Mouse (Mus musculus): Measurements from ENCODE around the gene Dock3. TPM values are rescaled to one million over a fixed set of nuclear protein-coding genes. Genes with fewer than 3 reads are reported as not detected.

Dock3 gene
- polyA plus RNA-seq, 1 experiment from 2014 or later: 0.12 TPM

DNA sequence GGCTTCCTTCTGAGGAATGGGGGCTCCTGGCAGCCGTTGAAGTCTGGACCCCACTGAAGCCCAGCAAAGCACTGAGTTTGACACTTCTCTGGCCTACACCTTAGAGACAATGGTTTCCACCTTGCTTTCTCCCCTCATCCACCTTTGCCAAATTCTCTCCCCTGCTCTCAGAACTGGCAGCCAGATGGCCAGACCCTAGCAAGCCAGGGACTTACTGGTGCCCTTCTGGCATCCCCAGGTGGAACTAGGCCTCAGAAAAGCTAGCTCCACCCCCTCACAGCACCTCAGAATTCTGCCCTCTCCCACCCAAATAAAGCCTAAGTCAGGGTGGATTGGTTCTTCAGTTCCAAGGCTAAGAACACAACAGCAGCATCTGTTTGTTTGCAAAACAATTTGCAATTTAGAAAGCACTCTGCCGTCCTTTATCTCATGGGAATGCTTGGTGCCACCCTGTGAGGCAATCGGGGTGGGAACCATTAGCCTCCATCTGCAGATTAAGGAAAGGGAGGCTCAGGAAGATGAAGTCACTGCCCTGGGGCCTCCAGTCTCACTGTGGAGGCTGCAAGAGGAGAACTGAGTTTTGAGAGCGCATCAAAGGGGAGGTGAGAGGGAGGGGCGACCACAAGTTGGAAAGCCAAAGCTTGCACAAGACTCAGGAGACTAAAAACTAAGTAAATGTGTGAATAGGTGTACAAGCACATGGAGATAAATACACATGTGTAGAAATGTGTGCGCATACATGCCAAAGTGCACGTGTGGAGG is 39.6 kb upstream of the Dock3 start:
- Histone ChIP-seq H3K27me3 (replicated peaks) (no peaks in the 10 kb centered on the region), H3K4me2 (no peak overlapping the region), H3K9ac (no peak overlapping the region), H3K4me1 (peaks cover 48% of the 10 kb centered on the region), H3K9me3 (replicated peaks) (no peaks in the 10 kb centered on the region), H3K36me3 (no peaks in the 10 kb centered on the region), H3K4me3 (no peak overlapping the region), H3K27ac (no peak overlapping the region)
- no peak for ATAC-seq
- WGBS (ENCODE audit: insufficient replicate concordance): 51% methylated on average over 7 of the region's 7 CpGs

DNA sequence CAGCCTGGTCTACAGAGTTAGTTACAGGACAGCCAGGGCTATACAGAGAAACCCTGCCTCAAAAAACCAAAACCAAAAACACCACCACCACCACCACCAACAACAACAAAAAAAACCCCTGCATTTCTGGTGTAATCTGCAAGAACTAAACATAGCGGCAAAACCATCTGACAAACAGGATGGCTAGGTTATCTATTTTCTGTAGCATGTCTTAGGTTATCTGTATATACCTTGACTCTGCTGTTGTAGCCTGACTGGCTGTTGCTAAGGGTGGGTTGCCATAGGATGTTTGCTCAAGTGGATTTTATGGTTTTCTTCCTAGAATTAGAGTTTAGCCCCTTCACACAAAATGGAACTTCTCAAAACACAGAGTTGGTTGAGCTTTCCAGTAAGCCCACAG is 38.1 kb upstream of the Dock3 start:
- H3K36me3 ChIP-seq: no peaks in the 10 kb centered on the region
- H3K4me2 ChIP-seq: no peak overlapping the region
- 32% methylated on average over 1 of the region's 1 CpGs for WGBS (ENCODE audit: insufficient replicate concordance)
- H3K27me3 ChIP-seq (replicated peaks): no peaks in the 10 kb centered on the region
- ATAC-seq: no peak
- H3K9ac ChIP-seq: no peak overlapping the region
- H3K4me1 ChIP-seq: peaks cover 48% of the 10 kb centered on the region
- H3K27ac ChIP-seq: no peak overlapping the region
- H3K9me3 ChIP-seq (replicated peaks): no peaks in the 10 kb centered on the region
- H3K4me3 ChIP-seq: no peak overlapping the region

DNA sequence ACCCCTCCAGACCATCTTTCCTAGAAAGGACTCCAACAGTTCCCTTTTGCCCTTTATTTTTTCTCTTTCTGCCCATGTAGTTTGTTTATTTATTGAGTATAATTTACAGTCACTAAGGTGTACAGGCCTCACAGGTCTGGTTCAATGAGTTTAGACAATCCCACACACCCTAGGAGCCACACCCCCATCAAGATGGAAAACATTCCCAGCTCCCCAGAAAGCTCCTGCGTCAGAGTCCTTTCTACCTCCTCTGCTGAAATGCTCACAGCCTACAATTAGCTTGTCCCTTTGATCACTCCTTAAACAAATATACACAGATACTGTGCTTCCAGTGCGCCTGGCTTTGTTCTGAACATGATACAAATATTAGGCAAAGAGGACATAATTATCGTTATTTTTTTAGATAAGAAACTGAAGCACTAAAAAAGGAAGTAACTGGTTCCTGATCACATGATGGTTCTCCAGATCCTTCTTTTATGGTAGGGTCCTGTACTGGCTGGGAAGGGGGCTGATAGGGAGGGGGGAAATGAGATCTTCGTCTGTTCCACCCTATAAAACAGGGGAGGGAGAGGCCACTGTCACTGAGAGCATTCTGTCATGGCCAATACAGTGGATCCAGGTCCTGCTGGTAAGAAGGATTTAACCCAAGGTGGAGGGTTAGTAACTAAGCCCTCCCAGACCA is 36.2 kb upstream of the Dock3 start:
- Histone ChIP-seq H3K4me2 (no peak overlapping the region), H3K4me1 (peaks cover 44% of the 10 kb centered on the region), H3K27ac (no peak overlapping the region), H3K9ac (no peak overlapping the region), H3K27me3 (replicated peaks) (no peaks in the 10 kb centered on the region), H3K36me3 (no peaks in the 10 kb centered on the region), H3K4me3 (no peak overlapping the region), H3K9me3 (replicated peaks) (no peaks in the 10 kb centered on the region)
- ATAC-seq: no peak
- 29% methylated on average over 4 of the region's 4 CpGs for WGBS (ENCODE audit: insufficient replicate concordance)

DNA sequence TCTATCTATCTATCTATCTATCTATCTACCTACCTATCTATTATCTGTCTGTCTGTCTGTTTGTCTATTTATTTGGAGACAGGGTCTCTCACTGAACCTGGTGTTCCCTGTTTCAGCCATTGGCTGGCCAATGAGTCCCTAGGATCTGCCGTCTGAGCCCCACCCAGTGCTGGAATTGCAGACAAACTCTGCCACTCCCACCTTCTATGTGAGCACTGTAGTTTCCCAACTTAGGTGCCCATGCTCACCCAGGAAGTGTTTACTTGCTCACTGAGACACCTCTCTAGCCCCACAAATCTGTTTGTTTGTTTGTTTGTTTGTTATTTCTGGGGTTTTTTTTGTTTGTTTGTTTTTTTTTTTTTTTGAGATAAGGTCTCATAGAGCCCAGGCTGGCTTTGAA is 35.3 kb upstream of the Dock3 start:
- 49% methylated on average over 1 of the region's 1 CpGs for WGBS (ENCODE audit: insufficient replicate concordance)
- H3K4me3 ChIP-seq: no peak overlapping the region

DNA sequence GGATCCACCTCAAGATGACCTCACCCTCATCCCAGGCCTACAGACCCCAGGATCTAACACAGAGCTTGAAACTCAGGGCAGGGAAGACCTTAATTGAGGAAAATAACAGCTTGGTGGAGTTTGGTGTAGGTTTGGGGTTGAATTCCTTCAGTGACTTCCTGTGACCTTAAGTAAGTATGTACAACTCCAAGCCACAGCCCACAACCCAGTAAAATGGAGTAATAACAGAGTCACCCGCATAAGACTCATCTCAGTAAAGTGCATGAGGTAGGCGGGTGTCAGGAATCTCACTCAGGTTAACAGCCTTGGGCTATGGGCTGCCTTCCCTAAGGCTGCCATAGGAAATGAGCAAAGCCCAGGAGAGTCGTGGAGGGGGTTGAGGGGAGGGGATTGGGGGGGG is 33.0 kb upstream of the Dock3 start:
- ATAC-seq: no peak
- Histone ChIP-seq H3K36me3 (no peaks in the 10 kb centered on the region), H3K9me3 (replicated peaks) (no peaks in the 10 kb centered on the region), H3K4me3 (no peak overlapping the region), H3K27ac (no peak overlapping the region), H3K4me2 (no peak overlapping the region), H3K4me1 (peaks cover 13% of the 10 kb centered on the region), H3K27me3 (replicated peaks) (no peaks in the 10 kb centered on the region), H3K9ac (no peak overlapping the region)
- WGBS (ENCODE audit: insufficient replicate concordance): 48% methylated on average over 3 of the region's 3 CpGs

More for the DNA sequence above, 35.3 kb upstream of the Dock3 start:
- no peaks in the 10 kb centered on the region for H3K9me3 ChIP-seq (replicated peaks)
- ATAC-seq: no peak
- H3K27me3 ChIP-seq (replicated peaks): no peaks in the 10 kb centered on the region
- no peaks in the 10 kb centered on the region for H3K36me3 ChIP-seq
- peaks cover 36% of the 10 kb centered on the region for H3K4me1 ChIP-seq
- no peak overlapping the region for H3K4me2 ChIP-seq
- H3K9ac ChIP-seq: no peak overlapping the region
- H3K27ac ChIP-seq: no peak overlapping the region

DNA sequence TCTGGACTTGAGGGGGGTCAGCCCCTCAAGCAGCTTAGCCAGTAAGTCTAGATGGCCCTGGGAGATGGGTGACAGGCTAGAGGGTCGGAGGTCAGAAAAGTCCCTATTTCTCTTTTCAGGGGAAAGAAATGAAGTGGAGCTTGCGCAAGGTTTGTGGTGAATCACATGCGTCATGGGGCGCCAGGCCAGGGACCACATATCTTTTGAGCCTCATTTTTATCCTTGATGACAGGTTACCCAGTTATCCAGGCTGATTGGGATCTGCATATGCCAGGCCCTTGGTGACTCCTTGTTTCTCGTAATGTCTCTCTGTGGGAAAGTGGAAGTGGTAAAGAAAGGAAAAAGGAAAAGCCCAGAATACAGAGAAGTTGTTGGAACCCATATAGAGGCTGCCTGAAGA is 32.2 kb upstream of the Dock3 start:
- ATAC-seq: no peak
- H3K9ac ChIP-seq: no peak overlapping the region
- H3K4me3 ChIP-seq: no peak overlapping the region
- H3K36me3 ChIP-seq: peaks cover 5% of the 10 kb centered on the region; the same call in 1 of the 2 replicates
- peaks cover 9% of the 10 kb centered on the region; the same call in 1 of the 2 replicates for H3K4me1 ChIP-seq
- 65% methylated on average over 5 of the region's 5 CpGs for WGBS (ENCODE audit: insufficient replicate concordance)
- no peaks in the 10 kb centered on the region for H3K9me3 ChIP-seq (replicated peaks)
- no peaks in the 10 kb centered on the region for H3K27me3 ChIP-seq (replicated peaks)
- H3K4me2 ChIP-seq: no peak overlapping the region
- H3K27ac ChIP-seq: no peak overlapping the region

DNA sequence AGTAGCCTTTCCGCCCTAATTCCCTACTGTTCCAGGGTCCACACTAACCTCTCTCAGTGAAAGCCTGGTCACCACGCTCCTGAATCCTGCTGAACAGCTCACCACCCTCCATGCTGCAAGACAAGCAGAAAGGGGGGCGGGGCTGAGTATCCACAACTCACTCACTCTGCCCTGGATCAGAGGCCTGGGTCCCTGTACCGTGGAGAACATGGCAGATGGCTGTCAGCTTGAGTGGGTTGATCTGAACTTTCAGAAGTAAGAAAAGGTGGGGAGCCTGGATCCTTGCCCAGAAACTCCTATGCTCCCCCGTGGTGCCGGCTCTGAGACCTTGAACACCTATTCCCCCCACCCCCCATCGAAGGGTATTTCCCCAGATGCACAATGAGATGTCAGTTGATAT is 30.7 kb upstream of the Dock3 start:
- Histone ChIP-seq H3K9ac (no peak overlapping the region), H3K4me3 (no peak overlapping the region), H3K4me1 (0 out of 2 replicates have a peak, but pooled peaks cover under 1% of the 10 kb centered on the region), H3K9me3 (replicated peaks) (no peaks in the 10 kb centered on the region), H3K36me3 (peaks cover 5% of the 10 kb centered on the region; the same call in 1 of the 2 replicates), H3K4me2 (no peak overlapping the region), H3K27me3 (replicated peaks) (no peaks in the 10 kb centered on the region), H3K27ac (no peak overlapping the region)
- WGBS (ENCODE audit: insufficient replicate concordance): 73% methylated on average over 7 of the region's 7 CpGs
- ATAC-seq: no peak

DNA sequence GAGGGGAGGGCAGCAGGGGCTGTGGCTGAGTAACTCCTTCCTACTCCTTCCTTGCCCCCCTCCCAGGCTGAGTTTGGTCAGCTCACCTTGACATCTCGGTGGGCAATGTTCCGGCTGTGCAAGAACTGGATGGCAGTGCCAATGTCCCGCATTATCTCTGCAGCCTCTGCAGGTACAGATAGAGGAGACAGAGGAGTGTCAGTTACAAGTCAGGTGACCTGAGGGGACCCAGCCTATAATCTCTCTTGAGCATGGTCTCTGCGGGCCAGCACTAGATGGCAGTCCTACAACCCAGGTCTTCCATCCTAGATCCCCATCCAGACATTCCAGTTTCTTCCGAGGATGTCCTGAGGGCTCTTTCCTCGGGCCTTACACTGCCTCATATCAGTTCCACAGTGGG is 30.1 kb upstream of the Dock3 start:
- ATAC-seq: no peak

DNA sequence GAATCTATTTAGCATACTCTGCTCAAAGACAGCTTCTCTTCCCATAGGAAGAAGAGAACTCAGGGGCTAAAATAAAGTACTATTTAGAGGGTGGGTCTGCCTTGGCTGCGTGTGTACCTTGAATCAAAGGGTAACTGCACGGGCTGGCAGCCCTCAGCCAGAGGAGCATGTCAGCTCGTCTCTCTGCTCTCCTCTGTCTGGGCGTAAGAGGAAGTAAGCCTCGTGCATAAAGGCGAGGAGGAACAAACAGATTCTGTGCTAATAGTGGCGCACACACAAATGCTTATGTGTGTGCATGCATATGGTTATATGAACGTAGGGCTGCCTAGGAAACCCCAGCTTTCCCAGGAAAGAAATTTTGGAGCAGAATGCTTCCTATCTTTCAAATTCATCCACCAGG is 29.1 kb upstream of the Dock3 start:
- Histone ChIP-seq H3K9ac (no peak overlapping the region), H3K4me3 (no peak overlapping the region), H3K27me3 (replicated peaks) (no peaks in the 10 kb centered on the region), H3K4me1 (no peaks in the 10 kb centered on the region), H3K27ac (no peak overlapping the region), H3K9me3 (replicated peaks) (no peaks in the 10 kb centered on the region), H3K36me3 (peaks cover 5% of the 10 kb centered on the region; the same call in 1 of the 2 replicates), H3K4me2 (no peak overlapping the region)
- WGBS (ENCODE audit: insufficient replicate concordance): 42% methylated on average over 8 of the region's 8 CpGs
- ATAC-seq: no peak

More for the DNA sequence above, 30.1 kb upstream of the Dock3 start:
- Histone ChIP-seq H3K9me3 (replicated peaks) (no peaks in the 10 kb centered on the region), H3K27ac (no peak overlapping the region), H3K27me3 (replicated peaks) (no peaks in the 10 kb centered on the region), H3K4me2 (no peak overlapping the region), H3K9ac (no peak overlapping the region), H3K36me3 (peaks cover 5% of the 10 kb centered on the region; the same call in 1 of the 2 replicates), H3K4me3 (no peak overlapping the region), H3K4me1 (no peaks in the 10 kb centered on the region)
- WGBS (ENCODE audit: insufficient replicate concordance): 65% methylated on average over 6 of the region's 6 CpGs

DNA sequence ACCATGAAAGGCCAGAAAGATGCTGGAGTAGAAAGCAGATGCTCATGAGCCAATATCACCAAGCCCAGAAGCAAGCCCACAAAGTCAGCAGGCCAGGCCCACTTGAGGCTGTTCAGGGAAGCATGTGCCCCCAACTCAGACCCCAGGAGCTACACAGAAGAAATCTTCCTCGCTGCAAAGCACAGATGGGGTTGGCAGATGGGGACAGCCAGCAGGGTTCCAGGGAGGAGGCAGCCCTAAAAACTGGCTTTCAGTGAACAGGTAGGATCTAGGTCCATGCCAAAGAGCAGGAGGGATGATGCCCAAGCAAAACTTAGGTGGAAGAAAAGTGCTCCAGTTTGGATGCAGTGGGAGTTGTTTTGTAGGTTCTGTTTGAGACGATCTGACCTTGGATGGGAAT is 28.7 kb upstream of the Dock3 start:
- WGBS (ENCODE audit: insufficient replicate concordance): 68% methylated on average over 2 of the region's 2 CpGs
- Histone ChIP-seq H3K27me3 (replicated peaks) (no peaks in the 10 kb centered on the region), H3K9ac (no peak overlapping the region), H3K4me2 (no peak overlapping the region), H3K9me3 (replicated peaks) (no peaks in the 10 kb centered on the region), H3K27ac (no peak overlapping the region), H3K4me3 (no peak overlapping the region), H3K36me3 (peaks cover 5% of the 10 kb centered on the region; the same call in 1 of the 2 replicates), H3K4me1 (no peaks in the 10 kb centered on the region)
- ATAC-seq: no peak

DNA sequence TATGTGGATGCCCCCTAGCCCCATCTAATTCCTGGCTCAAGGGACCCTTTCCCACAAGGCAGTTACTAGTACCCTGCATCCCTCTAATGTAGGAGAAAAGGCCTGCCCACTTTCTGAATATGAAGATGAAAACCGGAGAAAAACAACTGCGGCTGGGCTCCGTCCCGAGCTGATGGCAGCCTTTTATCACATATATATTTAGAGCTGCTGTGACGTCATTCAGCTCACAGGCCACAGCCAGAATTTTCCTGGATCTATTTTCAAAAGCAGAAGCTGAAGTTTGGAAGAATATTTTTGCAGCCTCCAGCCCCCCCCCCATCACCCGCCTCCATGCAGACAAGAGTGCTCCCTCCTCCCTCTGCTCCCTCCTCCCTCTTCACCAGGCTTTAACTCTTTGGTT is 27.9 kb upstream of the Dock3 start:
- no peaks in the 10 kb centered on the region for H3K9me3 ChIP-seq (replicated peaks)
- no peaks in the 10 kb centered on the region for H3K27me3 ChIP-seq (replicated peaks)
- no peak overlapping the region for H3K27ac ChIP-seq
- H3K4me2 ChIP-seq: no peak overlapping the region
- WGBS (ENCODE audit: insufficient replicate concordance): 73% methylated on average over 6 of the region's 6 CpGs
- no peaks in the 10 kb centered on the region for H3K4me1 ChIP-seq
- H3K9ac ChIP-seq: no peak overlapping the region
- peaks cover 5% of the 10 kb centered on the region; the same call in 1 of the 2 replicates for H3K36me3 ChIP-seq
- ATAC-seq: no peak
- H3K4me3 ChIP-seq: no peak overlapping the region

DNA sequence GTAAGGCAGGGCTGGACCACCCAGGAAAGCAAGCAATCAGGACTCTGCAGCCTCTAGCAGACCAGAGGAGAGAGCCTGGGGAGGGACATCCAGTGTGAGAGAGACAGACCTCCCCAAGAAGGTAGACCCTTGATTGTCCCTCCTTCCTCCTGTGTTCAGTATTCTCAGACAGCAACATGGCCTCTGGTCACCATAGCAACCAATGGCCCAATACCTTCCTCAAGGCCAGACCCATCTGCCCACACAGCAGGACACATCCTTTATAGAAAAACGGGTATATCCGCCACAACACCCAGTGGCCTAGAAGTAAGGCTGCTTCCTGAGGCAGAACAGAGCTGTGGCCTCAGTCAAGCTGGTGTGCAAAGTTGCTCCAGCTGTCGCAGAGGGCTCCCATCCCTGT is 23.9 kb upstream of the Dock3 start:
- Histone ChIP-seq H3K27me3 (replicated peaks) (no peaks in the 10 kb centered on the region), H3K4me1 (no peaks in the 10 kb centered on the region), H3K4me3 (no peak overlapping the region), H3K9me3 (replicated peaks) (no peaks in the 10 kb centered on the region), H3K4me2 (no peak overlapping the region), H3K9ac (no peak overlapping the region), H3K36me3 (peaks cover 5% of the 10 kb centered on the region; the same call in 1 of the 2 replicates), H3K27ac (no peak overlapping the region)
- WGBS (ENCODE audit: insufficient replicate concordance): 67% methylated on average over 3 of the region's 3 CpGs
- ATAC-seq: no peak

Measured in liver, embryonic 12.5 days (tissue).